Mouse (Mus musculus) small intestine, adult 2 months (tissue): ENCODE measurements around the gene Naa35. TPM values are rescaled to one million over a fixed set of nuclear protein-coding genes. Genes with fewer than 3 reads are reported as not detected.

Source experiments
- H3K27ac ChIP-seq: fragments of 200-500 bp; 2 replicates; pipeline ENCODE4 v1.5.1; 2012; ENCODE audit warnings: low read depth, low read length, control low read depth, inconsistent platforms; ENCODE audit not compliant: insufficient read depth
- H3K27me3 ChIP-seq: fragments of 200-500 bp; 2 replicates; pipeline ENCODE4 v1.6.1; 2012; ENCODE audit warnings: mild to moderate bottlenecking, moderate library complexity, low read length, inconsistent platforms; ENCODE audit not compliant: control insufficient read depth, insufficient read depth
- H3K36me3 ChIP-seq: fragments of 200-500 bp; 2 replicates; pipeline ENCODE4 v1.6.1; 2012; ENCODE audit warnings: mild to moderate bottlenecking, low read length, control low read depth, inconsistent platforms; ENCODE audit not compliant: control insufficient read depth, insufficient read depth
- H3K4me1 ChIP-seq: fragments of 200-500 bp; 2 replicates; pipeline ENCODE4 v1.6.1; 2012; ENCODE audit warnings: low read length, inconsistent platforms, mixed read lengths; ENCODE audit not compliant: control insufficient read depth, insufficient read depth, insufficient read length
- H3K4me3 ChIP-seq: fragments of 200-500 bp; 2 replicates; pipeline ENCODE4 v1.5.1; 2012; ENCODE audit warnings: low read depth, mild to moderate bottlenecking, control low read depth, inconsistent platforms, low read length, moderate library complexity
- CTCF ChIP-seq: fragments of 200-500 bp; IDR thresholded peaks from 2 replicates; pipeline ENCODE4 v1.5.1; 2012; ENCODE audit warnings: low read depth, mild to moderate bottlenecking, control low read depth, inconsistent platforms, low read length, moderate library complexity, mixed read lengths; ENCODE audit not compliant: insufficient replicate concordance, insufficient read length; ENCODE audit errors: extremely low read depth
- POLR2A ChIP-seq: fragments of 200-500 bp; IDR thresholded peaks from 2 replicates; pipeline ENCODE4 v1.6.1; 2012; ENCODE audit warnings: low read depth, mild to moderate bottlenecking, control low read depth, inconsistent platforms, low read length, moderate library complexity
- WGBS: fragments of 180-500 bp; shearing (Covaris S2); methylation state at CpG from one replicate; pipeline ENCODE4 v1.1.7; 2018; 5-methylcytosine and 5-hydroxymethylcytosine counted together
- polyA plus RNA-seq: library from polyadenylated mRNA; depleted of rRNA; stranded (reverse); fragments of >200 nt; gene quantifications from 2 replicates; pipeline ENCODE4 v1.2.3, GENCODE M21; 2012

Gene Naa35
- polyA plus RNA-seq, 1 experiment: 31.3 TPM

- TF ChIP-seq POLR2A (no peak), CTCF (no peak)
- Histone ChIP-seq H3K4me3 (no peak overlapping the region), H3K4me1 (peaks cover 10% of the 10 kb centered on the region), H3K36me3 (peaks cover 43% of the 10 kb centered on the region), H3K27me3 (no peaks in the 10 kb centered on the region), H3K27ac (no peak overlapping the region)
- WGBS: 89% methylated on average over 6 of the region's 6 CpGs
These were observed 63.5 kb downstream of the Naa35 start for GRCm38 (mm10) chr13:59648598-59648997.

- no peak overlapping the region for H3K27ac ChIP-seq
- no peak for TF ChIP-seq CTCF
- TF ChIP-seq POLR2A: no peak
- WGBS: 47% methylated on average over 5 of the region's 5 CpGs
- H3K36me3 ChIP-seq: peaks cover 42% of the 10 kb centered on the region
- H3K4me3 ChIP-seq: no peak overlapping the region
- H3K4me1 ChIP-seq: peaks cover 20% of the 10 kb centered on the region
- H3K27me3 ChIP-seq: no peaks in the 10 kb centered on the region
These were observed 64.7 kb downstream of the Naa35 start for GRCm38 (mm10) chr13:59649781-59650180.

GRCm38 (mm10) chr13:59652651-59653050, 67.6 kb downstream of the Naa35 start:
- TF ChIP-seq CTCF (no peak), POLR2A (no peak)
- Histone ChIP-seq H3K27ac (no peak overlapping the region), H3K27me3 (no peaks in the 10 kb centered on the region), H3K4me1 (peaks cover 41% of the 10 kb centered on the region), H3K4me3 (no peak overlapping the region), H3K36me3 (peaks cover 21% of the 10 kb centered on the region)
- 81% methylated on average over 5 of the region's 5 CpGs for WGBS

GRCm38 (mm10) chr13:59653136-59653535, 68.1 kb downstream of the Naa35 start:
- Histone ChIP-seq H3K4me1 (peaks cover 45% of the 10 kb centered on the region), H3K27ac (no peak overlapping the region), H3K36me3 (peaks cover 18% of the 10 kb centered on the region), H3K4me3 (no peak overlapping the region), H3K27me3 (no peaks in the 10 kb centered on the region)
- WGBS: 79% methylated on average over 3 of the region's 3 CpGs
- TF ChIP-seq POLR2A (no peak), CTCF (no peak)

- no peak overlapping the region for H3K4me3 ChIP-seq
- TF ChIP-seq POLR2A (no peak), CTCF (no peak)
- H3K27me3 ChIP-seq: no peaks in the 10 kb centered on the region
- H3K4me1 ChIP-seq: peaks cover 48% of the 10 kb centered on the region
- H3K36me3 ChIP-seq: peaks cover 7% of the 10 kb centered on the region; the same call in 1 of the 2 replicates
- peak overlapping the region; percentile 86 for H3K27ac ChIP-seq
- WGBS: 28% methylated on average over 5 of the region's 5 CpGs
These were observed 69.4 kb downstream of the Naa35 start for GRCm38 (mm10) chr13:59654465-59654864.

GRCm38 (mm10) chr13:59655718-59656315, 70.8 kb downstream of the Naa35 start:
- WGBS: 76% methylated on average over 15 of the region's 15 CpGs
- Histone ChIP-seq H3K27me3 (no peaks in the 10 kb centered on the region), H3K36me3 (peaks cover 10% of the 10 kb centered on the region), H3K4me1 (peaks cover 48% of the 10 kb centered on the region), H3K4me3 (no peak overlapping the region), H3K27ac (peak overlapping the region; percentile 86)
- TF ChIP-seq CTCF (no peak), POLR2A (no peak)

- H3K27ac ChIP-seq: peak overlapping the region; percentile 86
- H3K4me1 ChIP-seq: peaks cover 48% of the 10 kb centered on the region
- H3K4me3 ChIP-seq: no peak overlapping the region
- no peaks in the 10 kb centered on the region for H3K27me3 ChIP-seq
- TF ChIP-seq CTCF: no peak
- TF ChIP-seq POLR2A: no peak
- 44% methylated on average over 10 of the region's 10 CpGs for WGBS
- H3K36me3 ChIP-seq: peaks cover 11% of the 10 kb centered on the region
These were observed 71.3 kb downstream of the Naa35 start for GRCm38 (mm10) chr13:59656316-59656832.
